Mouse (Mus musculus) kidney, postnatal 4 days (tissue): ENCODE measurements around the gene Ackr4.

Experiments used
- DNase-seq, 2 experiments: peaks; one replicate each; pipeline ENCODE4 v3.0.0; 2021; ENCODE audit warnings: mixed read lengths in 2 of 2

The Ackr4 gene

GRCm38 (mm10) chr9:104039031-104039695, 87.6 kb downstream of the Ackr4 start:
- no peak for DNase-seq

- no peak for DNase-seq
These were observed 88.5 kb downstream of the Ackr4 start for GRCm38 (mm10) chr9:104038266-104038665.

GRCm38 (mm10) chr9:104035261-104036015, 91.3 kb downstream of the Ackr4 start:
- peak; percentile 89 for DNase-seq

- DNase-seq: no peak
These were observed 92.0 kb downstream of the Ackr4 start for GRCm38 (mm10) chr9:104034718-104035117.

GRCm38 (mm10) chr9:104034231-104034630, 92.5 kb downstream of the Ackr4 start:
- DNase-seq: no peak
